Mouse (Mus musculus): Measurements from ENCODE around the gene Mprip.

DNA sequence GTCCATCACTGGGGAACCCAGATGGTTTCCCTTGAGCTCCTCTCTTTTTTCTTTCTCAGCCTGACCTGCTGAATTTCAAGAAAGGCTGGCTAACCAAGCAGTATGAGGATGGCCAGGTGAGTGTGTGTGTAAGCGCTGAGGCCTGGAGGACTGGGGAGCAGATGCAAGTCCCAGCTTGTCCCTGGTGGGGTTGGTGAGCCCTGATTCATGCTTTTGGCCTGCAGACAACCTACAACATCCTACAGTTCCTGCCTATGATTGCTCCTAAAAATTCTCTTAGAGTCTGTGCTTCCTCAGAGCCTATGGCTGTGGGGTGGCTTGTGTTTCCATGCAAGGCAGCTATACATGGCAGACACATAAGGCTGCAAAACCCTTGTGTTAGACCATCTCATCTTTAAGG is 82.6 kb downstream of the Mprip start:
- TF ChIP-seq POLR2A (IDR thresholded peaks at IDR 0.05; ENCODE audit: control insufficient read depth, extremely low read depth, insufficient read depth, low read length, poor library complexity), result no peak
- no peak for TF ChIP-seq CTCF (IDR thresholded peaks at IDR 0.05; ENCODE audit: borderline replicate concordance, control insufficient read depth, extremely low read depth, insufficient read depth, low read length, poor library complexity)

All from thymus, adult 2 months (tissue).